ENCODE assay signal across 8 mouse cellular contexts in the genomic region with DNA sequence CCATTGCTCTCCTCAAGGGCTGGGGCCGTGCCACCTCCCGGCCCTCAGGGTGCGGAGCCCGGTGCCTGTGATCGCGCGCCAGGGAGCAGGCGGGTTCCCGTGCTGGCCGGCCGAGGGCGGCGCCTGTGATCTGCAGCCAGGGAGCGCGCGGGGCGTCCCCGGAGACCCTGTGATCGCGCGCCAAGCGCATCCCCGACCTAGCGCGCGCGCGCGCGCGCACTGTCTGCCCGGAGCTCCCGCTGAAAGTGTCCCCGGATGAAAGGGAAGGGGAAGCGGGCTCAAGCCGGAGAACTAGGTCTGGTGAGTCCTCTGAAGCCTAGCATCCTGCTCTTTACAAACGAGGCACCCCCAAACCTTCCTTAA.
DNase-seq lines count a peak whose midpoint lies in the region; ATAC-seq lines count a peak whose summit lies in the region.

No protein-coding gene starts in this region.

- no peaks in the 10 kb centered on the region for H3K36me3 ChIP-seq in heart, embryonic 11.5 days (ENCODE audit: control insufficient read depth, insufficient read depth, low read length)
- H3K36me3 ChIP-seq in heart, embryonic 12.5 days, result no peaks in the 10 kb centered on the region
- no peaks in the 10 kb centered on the region for H3K36me3 ChIP-seq in midbrain, embryonic 11.5 days (ENCODE audit: control insufficient read depth, insufficient read depth, low read length)
- no peaks in the 10 kb centered on the region for H3K36me3 ChIP-seq in stomach, embryonic 16.5 days (ENCODE audit: control insufficient read depth, insufficient read depth, low read length)

- intact Hi-C loops in heart, postnatal 36 days (cut with DNase I), result no loop called here

- H3K9ac ChIP-seq in heart, embryonic 11.5 days (ENCODE audit: low read depth, low read length), result peak overlapping the region; percentile 29
- peak overlapping the region; percentile 56 for H3K9ac ChIP-seq in heart, embryonic 12.5 days
- peak overlapping the region; percentile 51 for H3K9ac ChIP-seq in midbrain, embryonic 11.5 days (ENCODE audit: low read length)
- H3K9ac ChIP-seq in stomach, embryonic 16.5 days (ENCODE audit: low read length), result peak overlapping the region; percentile 68

- no peak for DNase-seq in heart, postnatal 36 days
- DNase-seq in layer of hippocampus, postnatal 36 days, result peak; percentile 21 to 23
- DNase-seq in midbrain, embryonic 11.5 days (ENCODE audit: low spot score, missing footprints), result peak; percentile 99
- no peak for DNase-seq in urinary bladder, postnatal 10 days (ENCODE audit: low spot score)

- under 1% methylated on average over 37 of the region's 37 CpGs for WGBS in heart, embryonic 11.5 days (ENCODE audit: insufficient replicate concordance)
- 0% methylated on average over 37 of the region's 37 CpGs for WGBS in heart, embryonic 12.5 days
- WGBS in midbrain, embryonic 11.5 days, result under 1% methylated on average over 36 of the region's 37 CpGs
- 1% methylated on average over 36 of the region's 37 CpGs for WGBS in stomach, embryonic 16.5 days

- peaks cover 9% of the 10 kb centered on the region; the same call in 1 of the 2 replicates for H3K27me3 ChIP-seq in heart, embryonic 11.5 days (ENCODE audit: control insufficient read depth, insufficient read depth, low read length)
- peaks cover 41% of the 10 kb centered on the region for H3K27me3 ChIP-seq in heart, embryonic 12.5 days (replicated peaks)
- H3K27me3 ChIP-seq in midbrain, embryonic 11.5 days (ENCODE audit: control insufficient read depth, insufficient read depth, low read length), result peaks cover 7% of the 10 kb centered on the region
- H3K27me3 ChIP-seq in stomach, embryonic 16.5 days (ENCODE audit: control insufficient read depth, insufficient read depth, low read length), result no peaks in the 10 kb centered on the region; the same call in 1 of the 2 replicates

- ATAC-seq in heart, embryonic 11.5 days (replicated peaks; ENCODE audit: insufficient number of reproducible peaks, low FRiP score, low TSS enrichment), result no peak
- ATAC-seq in common myeloid progenitor, adult 5-6 weeks (replicated peaks; ENCODE audit: low read depth, poor library complexity, severe bottlenecking), result peak; percentile 30
- ATAC-seq in heart, embryonic 12.5 days (ENCODE audit: insufficient number of reproducible peaks, low FRiP score), result no peak
- ATAC-seq in midbrain, embryonic 11.5 days (ENCODE audit: low FRiP score), result peak; percentile 82
- ATAC-seq in stomach, embryonic 16.5 days (ENCODE audit: insufficient read depth, low FRiP score), result peak; percentile 74; the same call in 1 of the 2 replicates

- peaks cover 3% of the 10 kb centered on the region; the same call in 1 of the 2 replicates for H3K9me3 ChIP-seq in heart, embryonic 11.5 days (replicated peaks; ENCODE audit: control insufficient read depth, low read length)
- peaks cover 4% of the 10 kb centered on the region for H3K9me3 ChIP-seq in heart, embryonic 12.5 days (replicated peaks)
- H3K9me3 ChIP-seq in midbrain, embryonic 11.5 days (ENCODE audit: control insufficient read depth, low read length), result no peaks in the 10 kb centered on the region; the same call in 1 of the 2 replicates
- H3K9me3 ChIP-seq in stomach, embryonic 16.5 days (replicated peaks; ENCODE audit: control insufficient read depth, low read length), result no peaks in the 10 kb centered on the region

- H3K4me2 ChIP-seq in heart, embryonic 11.5 days, result peak overlapping the region; percentile 91
- H3K4me2 ChIP-seq in heart, embryonic 12.5 days, result peak overlapping the region; percentile 95
- peak overlapping the region; percentile 89 for H3K4me2 ChIP-seq in midbrain, embryonic 11.5 days
- H3K4me2 ChIP-seq in stomach, embryonic 16.5 days (ENCODE audit: low read depth, low read length), result peak overlapping the region; percentile 72

- no peaks in the 10 kb centered on the region for H3K4me1 ChIP-seq in heart, embryonic 11.5 days (ENCODE audit: control insufficient read depth, insufficient read depth, low read length)
- peaks cover 6% of the 10 kb centered on the region for H3K4me1 ChIP-seq in heart, embryonic 12.5 days (replicated peaks)
- peaks cover 21% of the 10 kb centered on the region for H3K4me1 ChIP-seq in midbrain, embryonic 11.5 days (ENCODE audit: control insufficient read depth, insufficient read depth, low read length)
- no peaks in the 10 kb centered on the region; the same call in 1 of the 2 replicates for H3K4me1 ChIP-seq in stomach, embryonic 16.5 days (ENCODE audit: control insufficient read depth, insufficient read depth, low read length)

- peak overlapping the region; percentile 51 for H3K4me3 ChIP-seq in heart, embryonic 11.5 days (ENCODE audit: low read depth, low read length)
- peak overlapping the region; percentile 60 for H3K4me3 ChIP-seq in heart, embryonic 12.5 days
- H3K4me3 ChIP-seq in midbrain, embryonic 11.5 days (ENCODE audit: low read depth, low read length), result peak overlapping the region; percentile 50
- peak overlapping the region; percentile 46 for H3K4me3 ChIP-seq in stomach, embryonic 16.5 days (replicated peaks; ENCODE audit: low read length)

- no peak overlapping the region for H3K27ac ChIP-seq in heart, embryonic 11.5 days (ENCODE audit: low read depth, low read length)
- no peak overlapping the region for H3K27ac ChIP-seq in heart, embryonic 12.5 days (ENCODE audit: poor library complexity, severe bottlenecking)
- peak overlapping the region; percentile 54 for H3K27ac ChIP-seq in midbrain, embryonic 11.5 days (ENCODE audit: low read depth, low read length)
- peak overlapping the region; percentile 92 for H3K27ac ChIP-seq in stomach, embryonic 16.5 days (ENCODE audit: low read length)

Comparison
In these comparisons a context has a peak if more than half of its experiments do, and no peak if none do; other contexts are left out.
1. ATAC-seq: peak in common myeloid progenitor, adult 5-6 weeks (single experiment), midbrain, embryonic 11.5 days (single experiment) and stomach, embryonic 16.5 days (single experiment); none in heart, embryonic 11.5 days (single experiment) and heart, embryonic 12.5 days (single experiment).
2. H3K27ac ChIP-seq: peak in midbrain, embryonic 11.5 days (single experiment) and stomach, embryonic 16.5 days (single experiment); none in heart, embryonic 11.5 days (single experiment) and heart, embryonic 12.5 days (single experiment).
3. DNase-seq: peak in layer of hippocampus, postnatal 36 days (2 of 2) and midbrain, embryonic 11.5 days (single experiment); none in heart, postnatal 36 days (0 of 2) and urinary bladder, postnatal 10 days (single experiment).
4. Peak in every context shown above with its lines, with median percentiles within 50 percentile points of each other: H3K4me2 ChIP-seq, H3K4me3 ChIP-seq and H3K9ac ChIP-seq.